Mouse (Mus musculus): ENCODE data around the gene Vmn1r78. TPM values are rescaled to one million over a fixed set of nuclear protein-coding genes. Genes with fewer than 3 reads are reported as not detected.
"Not testable (repeated sequence)": the region's sequence is repeated elsewhere in the genome, so short reads cannot be mapped to it uniquely, and the experiment has no call there.

The Vmn1r78 gene
- not detected in 2 replicates for polyA plus RNA-seq (2015; fragmentation: Nextera tagmentation; extraction: Ambion mirVana)

GRCm38 (mm10) chr7:12149957-12150356, at the start of gene Vmn1r78:
Gene Vmn1r78, plus strand, starts transcription at chr7:12150257.
- 61% methylated on average over 2 of the region's 2 CpGs for WGBS
- ATAC-seq (ENCODE audit: low read depth) = no peak
- H3K36me3 ChIP-seq = no peaks in the 10 kb centered on the region
- H3K9me3 ChIP-seq = peaks cover 2% of the 10 kb centered on the region; the same call in 1 of the 2 replicates
- no peak within 1 kb of the TSS for H3K4me2 ChIP-seq
- H3K4me3 ChIP-seq = no peak within 1 kb of the TSS
- H3K27me3 ChIP-seq = no peaks in the 10 kb centered on the region
- no peak within 1 kb of the TSS for H3K9ac ChIP-seq
- no peaks in the 10 kb centered on the region for H3K4me1 ChIP-seq (replicated peaks)
- no peak within 1 kb of the TSS for H3K27ac ChIP-seq (replicated peaks)

GRCm38 (mm10) chr7:12156463-12156862, 6.4 kb downstream of the Vmn1r78 start:
- WGBS = 65% methylated on average over 1 of the region's 1 CpGs
- not testable (repeated sequence) for ATAC-seq (ENCODE audit: low read depth); H3K4me2 ChIP-seq; H3K9me3 ChIP-seq; H3K4me3 ChIP-seq; H3K9ac ChIP-seq; H3K4me1 ChIP-seq (replicated peaks); H3K27me3 ChIP-seq; H3K27ac ChIP-seq (replicated peaks); H3K36me3 ChIP-seq

- H3K9me3 ChIP-seq; H3K4me1 ChIP-seq (replicated peaks); ATAC-seq (ENCODE audit: low read depth); H3K4me2 ChIP-seq; H3K36me3 ChIP-seq; H3K27me3 ChIP-seq; H3K4me3 ChIP-seq; H3K9ac ChIP-seq; H3K27ac ChIP-seq (replicated peaks): not testable (repeated sequence)
Observed at GRCm38 (mm10) chr7:12170979-12171378, 20.9 kb downstream of the Vmn1r78 start, which contains the start of gene Vmn1r79. Gene Vmn1r79, plus strand, starts transcription at chr7:12171279.

GRCm38 (mm10) chr7:12172926-12173325, 22.9 kb downstream of the Vmn1r78 start:
- not testable (repeated sequence) for ATAC-seq (ENCODE audit: low read depth); H3K4me3 ChIP-seq; H3K27ac ChIP-seq (replicated peaks); H3K27me3 ChIP-seq; H3K4me2 ChIP-seq; H3K9me3 ChIP-seq; H3K9ac ChIP-seq; H3K4me1 ChIP-seq (replicated peaks); H3K36me3 ChIP-seq
- WGBS = 69% methylated on average over 2 of the region's 2 CpGs

GRCm38 (mm10) chr7:12188986-12189385, 38.9 kb downstream of the Vmn1r78 start, which contains the start of gene Vmn1r80:
Gene Vmn1r80, plus strand, starts transcription at chr7:12189286.
- Histone ChIP-seq H3K36me3 (no peaks in the 10 kb centered on the region), H3K4me2 (no peak within 1 kb of the TSS), H3K9me3 (peaks cover 4% of the 10 kb centered on the region; the same call in 1 of the 2 replicates), H3K27ac (replicated peaks) (no peak within 1 kb of the TSS), H3K9ac (no peak within 1 kb of the TSS), H3K27me3 (no peaks in the 10 kb centered on the region), H3K4me3 (no peak within 1 kb of the TSS), H3K4me1 (replicated peaks) (no peaks in the 10 kb centered on the region)
- 87% methylated on average over 1 of the region's 1 CpGs for WGBS
- ATAC-seq (ENCODE audit: low read depth) = no peak

- 69% methylated on average over 2 of the region's 2 CpGs for WGBS
- H3K9ac ChIP-seq = no peak overlapping the region
Observed at GRCm38 (mm10) chr7:12204141-12204540, 54.1 kb downstream of the Vmn1r78 start.

More at GRCm38 (mm10) chr7:12204141-12204540, 54.1 kb downstream of the Vmn1r78 start:
- Histone ChIP-seq H3K27me3 (no peaks in the 10 kb centered on the region), H3K36me3 (no peaks in the 10 kb centered on the region), H3K4me2 (no peak overlapping the region), H3K9me3 (peaks cover 16% of the 10 kb centered on the region; the same call in 1 of the 2 replicates), H3K4me1 (replicated peaks) (no peaks in the 10 kb centered on the region), H3K27ac (replicated peaks) (no peak overlapping the region), H3K4me3 (no peak overlapping the region)
- ATAC-seq (ENCODE audit: low read depth) = no peak

Other genes with a start within 250 kb of the Vmn1r78 start
- not detected in 2 replicates for gene Vmn1r76, start 212.0 kb upstream of the Vmn1r78 start, polyA plus RNA-seq (2015; fragmentation: Nextera tagmentation; extraction: Ambion mirVana)
- gene Vmn1r77, start 113.5 kb upstream of the Vmn1r78 start, polyA plus RNA-seq (2015; fragmentation: Nextera tagmentation; extraction: Ambion mirVana) = not detected in 2 replicates
- gene Vmn1r79, start 21.0 kb downstream of the Vmn1r78 start, polyA plus RNA-seq (2015; fragmentation: Nextera tagmentation; extraction: Ambion mirVana) = not detected in 2 replicates
- not detected in 2 replicates for gene Vmn1r80, start 39.0 kb downstream of the Vmn1r78 start, polyA plus RNA-seq (2015; fragmentation: Nextera tagmentation; extraction: Ambion mirVana)
- gene Vmn1r81, start 118.0 kb downstream of the Vmn1r78 start, polyA plus RNA-seq (2015; fragmentation: Nextera tagmentation; extraction: Ambion mirVana) = not detected in 2 replicates
- not detected in 2 replicates for gene Vmn1r82, start 150.2 kb downstream of the Vmn1r78 start, polyA plus RNA-seq (2015; fragmentation: Nextera tagmentation; extraction: Ambion mirVana)
- not detected in 2 replicates for gene Vmn1r83, start 179.2 kb downstream of the Vmn1r78 start, polyA plus RNA-seq (2015; fragmentation: Nextera tagmentation; extraction: Ambion mirVana)
- gene Vmn1r84, start 219.0 kb downstream of the Vmn1r78 start, polyA plus RNA-seq (2015; fragmentation: Nextera tagmentation; extraction: Ambion mirVana) = not detected in 2 replicates

All from neural tube, embryonic 13.5 days (tissue).